Mouse (Mus musculus) stomach, postnatal 0 days (tissue): ENCODE data around the gene Olfr827. TPM values are rescaled to one million over a fixed set of nuclear protein-coding genes. Genes with fewer than 3 reads are reported as not detected.

ENCODE experiments used
- ATAC-seq: fragments of 200-750 bp; cut with Nextera tagmentation; 2 replicates; pipeline ENCODE4 v1.8.0; 2017; ENCODE audit not compliant: low FRiP score, low TSS enrichment
- DNase-seq: peaks from one replicate; pipeline ENCODE4 v3.0.0-alpha.2; 2016; ENCODE audit warnings: low spot score
- H3K27ac ChIP-seq: fragments of 300-500 bp; sonication (generic); replicated peaks from 2 replicates; pipeline ENCODE4 v1.5.1; 2014; ENCODE audit warnings: mild to moderate bottlenecking, control low read depth
- H3K27me3 ChIP-seq: fragments of 300-500 bp; sonication (generic); 2 replicates; pipeline ENCODE4 v1.6.1; 2014; ENCODE audit warnings: low read length; ENCODE audit not compliant: control insufficient read depth, insufficient read depth
- H3K36me3 ChIP-seq: fragments of 300-500 bp; sonication (generic); 2 replicates; pipeline ENCODE4 v1.6.1; 2014; ENCODE audit warnings: low read length, mixed read lengths; ENCODE audit not compliant: control insufficient read depth, insufficient read depth
- H3K4me1 ChIP-seq: fragments of 300-500 bp; sonication (generic); replicated peaks from 2 replicates; pipeline ENCODE4 v1.6.1; 2014; ENCODE audit warnings: antibody characterized with exemption; ENCODE audit not compliant: control insufficient read depth, insufficient read depth
- H3K4me2 ChIP-seq: fragments of 300-500 bp; sonication (generic); replicated peaks from 2 replicates; pipeline ENCODE4 v1.6.1; 2014; ENCODE audit warnings: low read depth, mild to moderate bottlenecking, control low read depth, moderate library complexity
- H3K4me3 ChIP-seq: fragments of 300-500 bp; sonication (generic); 2 replicates; pipeline ENCODE4 v1.5.1; 2014; ENCODE audit warnings: low read depth, low read length, control low read depth
- H3K9ac ChIP-seq: fragments of 300-500 bp; sonication (generic); 2 replicates; pipeline ENCODE4 v1.6.1; 2014; ENCODE audit warnings: mild to moderate bottlenecking, low read length, control low read depth, mixed read lengths
- H3K9me3 ChIP-seq: fragments of 300-500 bp; sonication (generic); 2 replicates; pipeline ENCODE4 v1.6.1; 2016; ENCODE audit warnings: low read length; ENCODE audit not compliant: control insufficient read depth
- CTCF ChIP-seq: IDR thresholded peaks from 2 replicates; pipeline ENCODE4 v1.5.1; 2016; ENCODE audit warnings: antibody characterized with exemption, low read depth, mild to moderate bottlenecking, moderate library complexity
- EP300 ChIP-seq: optimal IDR thresholded peaks from 2 replicates; pipeline ENCODE3; 2016; ENCODE audit warnings: antibody characterized with exemption
- WGBS: fragments of 180-500 bp; shearing (Covaris S2); extraction: QIAGEN DNeasy Blood & Tissue Kit; methylation state at CpG from one replicate; pipeline ENCODE4 v1.1.7; 2014; 5-methylcytosine and 5-hydroxymethylcytosine counted together
- polyA plus RNA-seq: library from polyadenylated mRNA; unstranded; fragments of >200 nt; fragmentation: Nextera tagmentation; extraction: Ambion mirVana; gene quantifications from 2 replicates; pipeline ENCODE4 v1.2.1, GENCODE M21; 2015

Olfr827 gene
- polyA plus RNA-seq, 1 experiment from 2014 or later = not detected

DNA sequence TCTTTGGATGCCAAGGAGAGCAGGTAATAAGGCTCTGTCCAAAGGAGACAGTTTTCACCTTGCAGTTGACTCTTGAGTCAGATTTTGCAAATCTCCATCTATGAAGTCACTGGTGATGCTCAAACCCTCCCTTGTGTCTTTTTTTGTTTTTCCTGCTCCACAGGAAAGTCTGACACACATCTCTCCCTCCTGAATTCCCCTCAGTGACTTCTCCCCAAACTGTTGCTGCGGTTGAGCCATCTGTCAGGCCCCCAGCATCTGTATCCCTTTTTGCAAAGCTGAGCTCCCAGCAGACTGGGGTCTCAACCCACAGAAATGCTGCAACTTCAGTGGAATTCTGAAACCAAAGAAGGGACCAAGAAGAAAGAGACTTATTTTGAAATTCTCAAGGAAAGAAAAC, 17.9 kb upstream of the Olfr827 start:
- Histone ChIP-seq H3K36me3 (no peaks in the 10 kb centered on the region), H3K4me1 (no peaks in the 10 kb centered on the region), H3K4me2 (no peak overlapping the region), H3K4me3 (no peak overlapping the region), H3K27me3 (no peaks in the 10 kb centered on the region), H3K9ac (no peak overlapping the region), H3K27ac (no peak overlapping the region), H3K9me3 (no peaks in the 10 kb centered on the region)
- DNase-seq = no peak
- no peak for TF ChIP-seq CTCF
- TF ChIP-seq EP300 = no peak
- no peak for ATAC-seq
- 69% methylated on average over 1 of the region's 1 CpGs for WGBS

GRCm38 (mm10) chr10:130229584-130229983, 15.4 kb upstream of the Olfr827 start:
- ATAC-seq (no peak), DNase-seq (no peak)
- no peaks in the 10 kb centered on the region for H3K27me3 ChIP-seq
- WGBS = 84% methylated on average over 5 of the region's 5 CpGs
- H3K36me3 ChIP-seq = no peaks in the 10 kb centered on the region
- TF ChIP-seq EP300 = no peak
- peak; percentile 19; the same call in 1 of the 2 replicates for TF ChIP-seq CTCF
- no peak overlapping the region for H3K4me3 ChIP-seq
- H3K9me3 ChIP-seq = no peaks in the 10 kb centered on the region
- H3K9ac ChIP-seq = no peak overlapping the region
- H3K4me1 ChIP-seq = no peaks in the 10 kb centered on the region
- no peak overlapping the region for H3K27ac ChIP-seq
- H3K4me2 ChIP-seq = no peak overlapping the region

DNA sequence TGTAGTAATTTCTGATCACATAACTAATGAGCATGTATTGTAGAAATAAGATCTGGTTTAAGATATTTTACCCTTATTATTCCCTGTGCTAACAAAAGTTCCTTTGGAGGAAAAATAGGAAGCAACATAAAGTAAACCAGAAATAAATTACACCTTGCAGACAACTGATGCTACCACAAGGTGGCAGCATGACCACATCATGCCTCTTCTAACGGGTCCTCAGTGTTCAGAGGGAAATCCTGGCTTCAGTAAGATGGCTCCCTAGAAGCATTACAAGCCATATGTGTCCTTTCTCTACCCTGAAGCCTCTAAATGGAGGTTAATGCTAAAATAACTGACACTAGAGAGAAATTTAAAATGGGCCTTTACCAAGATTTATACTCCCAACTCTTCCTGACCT, 14.0 kb upstream of the Olfr827 start:
- Histone ChIP-seq H3K4me3 (no peak overlapping the region), H3K27ac (no peak overlapping the region), H3K9me3 (no peaks in the 10 kb centered on the region), H3K4me2 (no peak overlapping the region), H3K4me1 (no peaks in the 10 kb centered on the region), H3K9ac (no peak overlapping the region), H3K36me3 (no peaks in the 10 kb centered on the region), H3K27me3 (no peaks in the 10 kb centered on the region)
- ATAC-seq (no peak), DNase-seq (peak; percentile 49)
- 4% methylated on average over 1 of the region's 1 CpGs for WGBS
- peak; percentile 92 for TF ChIP-seq CTCF
- TF ChIP-seq EP300 = no peak

GRCm38 (mm10) chr10:130225034-130225433, 10.8 kb upstream of the Olfr827 start:
- Histone ChIP-seq H3K9ac (no peak overlapping the region), H3K27me3 (no peaks in the 10 kb centered on the region), H3K4me1 (no peaks in the 10 kb centered on the region), H3K9me3 (no peaks in the 10 kb centered on the region), H3K36me3 (no peaks in the 10 kb centered on the region), H3K27ac (no peak overlapping the region), H3K4me3 (no peak overlapping the region), H3K4me2 (no peak overlapping the region)
- TF ChIP-seq CTCF = no peak
- TF ChIP-seq EP300 = no peak
- DNase-seq (no peak), ATAC-seq (no peak)
- 57% methylated on average over 3 of the region's 3 CpGs for WGBS

GRCm38 (mm10) chr10:130184086-130184485, 30.1 kb downstream of the Olfr827 start, which contains the start of gene Olfr826:
TSS of gene Olfr826 (minus strand) at chr10:130184186.
- DNase-seq (no peak), ATAC-seq (no peak)
- Histone ChIP-seq H3K27ac (no peak within 1 kb of the TSS), H3K4me1 (no peaks in the 10 kb centered on the region), H3K27me3 (no peaks in the 10 kb centered on the region), H3K9me3 (no peaks in the 10 kb centered on the region), H3K4me3 (no peak within 1 kb of the TSS), H3K36me3 (no peaks in the 10 kb centered on the region), H3K4me2 (no peak within 1 kb of the TSS), H3K9ac (no peak within 1 kb of the TSS)
- TF ChIP-seq CTCF (no peak), EP300 (no peak)
- 71% methylated on average over 1 of the region's 1 CpGs for WGBS

GRCm38 (mm10) chr10:130166666-130167065, 47.5 kb downstream of the Olfr827 start, which contains the start of gene Olfr825:
TSS of gene Olfr825 (minus strand) at chr10:130166766.
- ATAC-seq = no peak
- Histone ChIP-seq H3K9ac (no peak within 1 kb of the TSS), H3K9me3 (no peaks in the 10 kb centered on the region), H3K27me3 (no peaks in the 10 kb centered on the region), H3K36me3 (no peaks in the 10 kb centered on the region), H3K4me1 (no peaks in the 10 kb centered on the region), H3K4me3 (no peak within 1 kb of the TSS), H3K27ac (no peak within 1 kb of the TSS), H3K4me2 (no peak within 1 kb of the TSS)
- TF ChIP-seq CTCF (no peak), EP300 (no peak)
- DNase-seq = no peak
